18 mouse cellular contexts compared by ENCODE assay signal in genomic region chr5:116489621-116490020, GRCm38 (mm10).
DNase-seq lines count a peak whose midpoint lies in the region; ATAC-seq and TF ChIP-seq lines count a peak whose summit lies in the region.
"Had no signal": no experiment of that assay in that cellular context is flagged by ENCODE, and none has a peak within 500 bp of the region (broad histone marks: within the 10 kb centered on the region; RNA-seq: fewer than 3 reads in every experiment).

No protein-coding gene starts in this region.

- H3K4me1 ChIP-seq in hindbrain, embryonic 10.5 days (replicated peaks), result peaks cover 69% of the 10 kb centered on the region
- H3K4me1 ChIP-seq in hindbrain, embryonic 14.5 days (replicated peaks; ENCODE audit: control insufficient read depth, insufficient read depth, low read length), result peaks cover 29% of the 10 kb centered on the region
- peaks cover 4% of the 10 kb centered on the region; the same call in 1 of the 2 replicates for H3K4me1 ChIP-seq in lung, embryonic 14.5 days (ENCODE audit: insufficient read depth)
- peaks cover 4% of the 10 kb centered on the region; the same call in 1 of the 2 replicates for H3K4me1 ChIP-seq in lung, postnatal 0 days (ENCODE audit: insufficient read depth, low read depth, low read length)

- H3K36me3 ChIP-seq in hindbrain, embryonic 10.5 days, result peaks cover 7% of the 10 kb centered on the region
- H3K36me3 ChIP-seq in hindbrain, embryonic 14.5 days (replicated peaks; ENCODE audit: control insufficient read depth, insufficient read depth), result no peaks in the 10 kb centered on the region
- no peaks in the 10 kb centered on the region for H3K36me3 ChIP-seq in lung, embryonic 14.5 days (ENCODE audit: insufficient read depth)
- no peaks in the 10 kb centered on the region for H3K36me3 ChIP-seq in lung, postnatal 0 days (ENCODE audit: insufficient read depth, low read length)
- H3K36me3 ChIP-seq: embryonic facial prominence, embryonic 12.5 days; heart, embryonic 12.5 days had no signal

- no peak for ATAC-seq in hindbrain, embryonic 14.5 days (ENCODE audit: low FRiP score)
- no peak for ATAC-seq in lung, embryonic 14.5 days (ENCODE audit: insufficient read depth)
- ATAC-seq in lung, postnatal 0 days, result no peak
- ATAC-seq: hindbrain, embryonic 16.5 days; inflammation-experienced regulatory T-cells, adult 6 months; intestine, postnatal 0 days had no signal

- TF ChIP-seq EP300 in lung, postnatal 0 days (IDR thresholded peaks at IDR 0.05), result no peak

- TF ChIP-seq CTCF in lung, embryonic 14.5 days (IDR thresholded peaks at IDR 0.05; ENCODE audit: low read depth), result no peak
- TF ChIP-seq CTCF in lung, postnatal 0 days (IDR thresholded peaks at IDR 0.05), result no peak

- no peak overlapping the region for H3K4me3 ChIP-seq in hindbrain, embryonic 10.5 days
- no peak overlapping the region for H3K4me3 ChIP-seq in hindbrain, embryonic 14.5 days (replicated peaks; ENCODE audit: low read length)
- H3K4me3 ChIP-seq in lung, embryonic 14.5 days (ENCODE audit: low read depth, low read length), result no peak overlapping the region
- H3K4me3 ChIP-seq in lung, postnatal 0 days (ENCODE audit: low read depth, low read length), result no peak overlapping the region
- H3K4me3 ChIP-seq: embryonic facial prominence, embryonic 12.5 days; gastrocnemius, adult 2 months; heart, embryonic 12.5 days had no signal

- no peak overlapping the region for H3K9ac ChIP-seq in hindbrain, embryonic 14.5 days
- H3K9ac ChIP-seq in lung, embryonic 14.5 days, result no peak overlapping the region
- H3K9ac ChIP-seq in lung, postnatal 0 days (replicated peaks; ENCODE audit: low read depth), result no peak overlapping the region
- H3K9ac ChIP-seq: embryonic facial prominence, embryonic 12.5 days; heart, embryonic 12.5 days had no signal

- 51% methylated on average over 8 of the region's 8 CpGs for WGBS in hindbrain, embryonic 10.5 days
- 61% methylated on average over 8 of the region's 8 CpGs for WGBS in hindbrain, embryonic 14.5 days
- WGBS in lung, embryonic 14.5 days, result 55% methylated on average over 8 of the region's 8 CpGs
- 63% methylated on average over 8 of the region's 8 CpGs for WGBS in lung, postnatal 0 days

- H3K27ac ChIP-seq in hindbrain, embryonic 10.5 days, result 0 out of 2 replicates have a peak overlapping the region, but pooled peaks have one; percentile 16
- H3K27ac ChIP-seq in hindbrain, embryonic 14.5 days, result no peak overlapping the region; the same call in 1 of the 2 replicates
- H3K27ac ChIP-seq in lung, embryonic 14.5 days (ENCODE audit: low read depth), result no peak overlapping the region
- no peak overlapping the region for H3K27ac ChIP-seq in lung, postnatal 0 days (ENCODE audit: low read length)
- H3K27ac ChIP-seq: embryonic facial prominence, embryonic 12.5 days; gastrocnemius, adult 2 months had no signal

- no peaks in the 10 kb centered on the region for H3K27me3 ChIP-seq in hindbrain, embryonic 10.5 days (ENCODE audit: insufficient read depth, poor library complexity, severe bottlenecking)
- no peaks in the 10 kb centered on the region for H3K27me3 ChIP-seq in hindbrain, embryonic 14.5 days (ENCODE audit: control insufficient read depth, insufficient read depth, low read length)
- no peaks in the 10 kb centered on the region for H3K27me3 ChIP-seq in lung, embryonic 14.5 days (ENCODE audit: insufficient read depth, low read length)
- no peaks in the 10 kb centered on the region for H3K27me3 ChIP-seq in lung, postnatal 0 days (replicated peaks; ENCODE audit: insufficient read depth, low read length)
- H3K27me3 ChIP-seq: embryonic facial prominence, embryonic 12.5 days had no signal

- no peak for DNase-seq in hindbrain, embryonic 10.5 days (ENCODE audit: low spot score)
- DNase-seq in hindbrain, embryonic 14.5 days (ENCODE audit: low spot score), result no peak
- peak; percentile 12 for DNase-seq in lung, embryonic 14.5 days
- no peak for DNase-seq in lung, postnatal 0 days (ENCODE audit: low spot score)
- DNase-seq in ES-CJ7 (ENCODE audit: low read depth, low spot score), result peak; percentile 28
- peak; percentile 52 for DNase-seq in ZHBTc4 (ENCODE audit: low read depth, low spot score)
- no peak for DNase-seq in adrenal gland, postnatal 36 days
- DNase-seq: adrenal gland, adult 2 months; cerebellum, adult 11 months; cerebellum, adult 8-10 months; cerebellum, postnatal 14 days; gastrocnemius, adult 2 months; gastrocnemius, postnatal 25 days had no signal

- H3K9me3 ChIP-seq in hindbrain, embryonic 10.5 days, result no peaks in the 10 kb centered on the region
- no peaks in the 10 kb centered on the region for H3K9me3 ChIP-seq in hindbrain, embryonic 14.5 days (ENCODE audit: control insufficient read depth, low read length)
- no peaks in the 10 kb centered on the region for H3K9me3 ChIP-seq in lung, embryonic 14.5 days (ENCODE audit: low read depth, low read length)
- H3K9me3 ChIP-seq in lung, postnatal 0 days (ENCODE audit: low read length), result no peaks in the 10 kb centered on the region
- H3K9me3 ChIP-seq: embryonic facial prominence, embryonic 12.5 days; heart, embryonic 12.5 days had no signal

- no peak overlapping the region for H3K4me2 ChIP-seq in hindbrain, embryonic 14.5 days (replicated peaks)
- no peak overlapping the region for H3K4me2 ChIP-seq in lung, embryonic 14.5 days
- no peak overlapping the region for H3K4me2 ChIP-seq in lung, postnatal 0 days (replicated peaks; ENCODE audit: low read depth, low read length)
- H3K4me2 ChIP-seq: embryonic facial prominence, embryonic 12.5 days; heart, embryonic 12.5 days had no signal

Comparison
In these comparisons a context has a peak if more than half of its experiments do, and no peak if none do; other contexts are left out.
1. DNase-seq: peak in lung, embryonic 14.5 days (single experiment), ES-CJ7 (single experiment) and ZHBTc4 (single experiment); none in hindbrain, embryonic 10.5 days (single experiment), hindbrain, embryonic 14.5 days (single experiment), lung, postnatal 0 days (single experiment) and adrenal gland, postnatal 36 days (0 of 2).